Mouse (Mus musculus) heart, embryonic 15.5 days (tissue): ENCODE data around the gene Gm3409. TPM values are rescaled to one million over a fixed set of nuclear protein-coding genes. Genes with fewer than 3 reads are reported as not detected.
"Not testable (repeated sequence)": the region's sequence is repeated elsewhere in the genome, so short reads cannot be mapped to it uniquely, and the experiment has no call there.

Experiments used
- ATAC-seq: fragments of 200-750 bp; cut with Nextera tagmentation; replicated peaks from 2 replicates; pipeline ENCODE4 v1.8.0; 2017; ENCODE audit warnings: low read depth, moderate TSS enrichment; ENCODE audit not compliant: insufficient number of reproducible peaks, insufficient read depth, low FRiP score
- H3K27ac ChIP-seq: fragments of 300-500 bp; sonication (generic); 2 replicates; pipeline ENCODE4 v1.5.1; 2015; ENCODE audit warnings: mild to moderate bottlenecking, inconsistent platforms
- H3K27me3 ChIP-seq: fragments of 300-500 bp; sonication (generic); 2 replicates; pipeline ENCODE4 v1.6.1; 2015; ENCODE audit warnings: inconsistent platforms
- H3K36me3 ChIP-seq: fragments of 300-500 bp; sonication (generic); 2 replicates; pipeline ENCODE4 v1.6.1; 2015; ENCODE audit warnings: mild to moderate bottlenecking, inconsistent platforms
- H3K4me1 ChIP-seq: fragments of 300-500 bp; sonication (generic); replicated peaks from 2 replicates; pipeline ENCODE4 v1.6.1; 2015; ENCODE audit warnings: inconsistent platforms
- H3K4me2 ChIP-seq: fragments of 300-500 bp; sonication (generic); 2 replicates; pipeline ENCODE4 v1.6.1; 2015; ENCODE audit warnings: inconsistent platforms, mild to moderate bottlenecking, moderate library complexity
- H3K4me3 ChIP-seq: fragments of 300-500 bp; sonication (generic); 2 replicates; pipeline ENCODE4 v1.5.1; 2015; ENCODE audit warnings: mild to moderate bottlenecking, inconsistent platforms
- H3K9ac ChIP-seq: fragments of 300-500 bp; sonication (generic); 2 replicates; pipeline ENCODE4 v1.6.1; 2015; ENCODE audit warnings: mild to moderate bottlenecking, inconsistent platforms
- H3K9me3 ChIP-seq: fragments of 300-500 bp; sonication (generic); replicated peaks from 2 replicates; pipeline ENCODE4 v1.6.1; 2016; ENCODE audit warnings: inconsistent platforms
- WGBS: fragments of 180-500 bp; shearing (Covaris S2); methylation state at CpG from one replicate; pipeline ENCODE4 v1.1.7; 2015; ENCODE audit warnings: mixed read lengths; 5-methylcytosine and 5-hydroxymethylcytosine counted together
- polyA plus RNA-seq: library from polyadenylated mRNA; unstranded; fragments of >200 nt; fragmentation: Nextera tagmentation; extraction: Ambion mirVana; gene quantifications from 2 replicates; pipeline ENCODE4 v1.2.1, GENCODE M21; 2015

Gm3409 gene
- polyA plus RNA-seq: not detected in 2 replicates

- H3K9me3 ChIP-seq, H3K4me2 ChIP-seq, H3K27ac ChIP-seq, H3K27me3 ChIP-seq, H3K4me3 ChIP-seq, H3K4me1 ChIP-seq, ATAC-seq, H3K36me3 ChIP-seq, H3K9ac ChIP-seq: not testable (repeated sequence)
- WGBS: 90% methylated on average over 3 of the region's 3 CpGs
These were observed at the start of gene Gm3409 for GRCm38 (mm10) chr5:146537347-146537746. TSS of gene Gm3409 (plus strand) at chr5:146537647.

GRCm38 (mm10) chr5:146488959-146489358 is 48.5 kb upstream of the Gm3409 start:
- not testable (repeated sequence) for H3K27me3 ChIP-seq, H3K27ac ChIP-seq, H3K9me3 ChIP-seq, H3K9ac ChIP-seq, H3K4me1 ChIP-seq, ATAC-seq, H3K4me3 ChIP-seq, H3K4me2 ChIP-seq, H3K36me3 ChIP-seq
- WGBS: 10% methylated on average over 3 of the region's 4 CpGs

GRCm38 (mm10) chr5:146491063-146491462 is 46.4 kb upstream of the Gm3409 start, which contains the start of gene Gm6370:
TSS of gene Gm6370 (plus strand) at chr5:146491363.
- H3K4me1 ChIP-seq, H3K36me3 ChIP-seq, H3K9me3 ChIP-seq, ATAC-seq, H3K27ac ChIP-seq, H3K9ac ChIP-seq, H3K27me3 ChIP-seq, H3K4me3 ChIP-seq, H3K4me2 ChIP-seq: not testable (repeated sequence)
- WGBS: no CpG with 5 or more reads among the region's 5 CpGs

GRCm38 (mm10) chr5:146502099-146502498 is 35.3 kb upstream of the Gm3409 start, which contains the start of gene 4930449I24Rik:
TSS of gene 4930449I24Rik (plus strand) at chr5:146502399.
- ATAC-seq, H3K27ac ChIP-seq, H3K36me3 ChIP-seq, H3K4me2 ChIP-seq, H3K9me3 ChIP-seq, H3K27me3 ChIP-seq, H3K9ac ChIP-seq, H3K4me3 ChIP-seq, H3K4me1 ChIP-seq: not testable (repeated sequence)
- WGBS: no CpG with 5 or more reads among the region's 5 CpGs

- not testable (repeated sequence) for H3K4me2 ChIP-seq, H3K9ac ChIP-seq, H3K9me3 ChIP-seq, H3K4me1 ChIP-seq, ATAC-seq, H3K36me3 ChIP-seq, H3K4me3 ChIP-seq, H3K27ac ChIP-seq, H3K27me3 ChIP-seq
- WGBS: 84% methylated on average over 2 of the region's 5 CpGs
These were observed 23.6 kb upstream of the Gm3409 start, which contains the start of gene Gm3402 for GRCm38 (mm10) chr5:146513823-146514222. TSS of gene Gm3402 (plus strand) at chr5:146514123.

GRCm38 (mm10) chr5:146525501-146525900 is 11.9 kb upstream of the Gm3409 start, which contains the start of gene Gm3404:
TSS of gene Gm3404 (plus strand) at chr5:146525801.
- H3K27ac ChIP-seq, H3K9ac ChIP-seq, ATAC-seq, H3K4me1 ChIP-seq, H3K36me3 ChIP-seq, H3K27me3 ChIP-seq, H3K4me3 ChIP-seq, H3K4me2 ChIP-seq, H3K9me3 ChIP-seq: not testable (repeated sequence)
- WGBS: 92% methylated on average over 3 of the region's 3 CpGs

- H3K36me3 ChIP-seq, H3K4me1 ChIP-seq, H3K4me2 ChIP-seq, H3K27ac ChIP-seq, H3K9me3 ChIP-seq, H3K4me3 ChIP-seq, ATAC-seq, H3K9ac ChIP-seq, H3K27me3 ChIP-seq: not testable (repeated sequence)
- WGBS: no CpG with 5 or more reads among the region's 3 CpGs
These were observed 18.4 kb downstream of the Gm3409 start, which contains the start of gene Gm3415 for GRCm38 (mm10) chr5:146555836-146556235. TSS of gene Gm3415 (plus strand) at chr5:146556136.

- no peak overlapping the region for H3K27ac ChIP-seq
- 65% methylated on average over 1 of the region's 1 CpGs for WGBS
- no peak overlapping the region for H3K9ac ChIP-seq
- H3K4me3 ChIP-seq: no peak overlapping the region
- H3K9me3 ChIP-seq: peaks cover 3% of the 10 kb centered on the region
- H3K27me3 ChIP-seq: no peaks in the 10 kb centered on the region
- no peaks in the 10 kb centered on the region for H3K36me3 ChIP-seq
- H3K4me1 ChIP-seq: no peaks in the 10 kb centered on the region
- no peak overlapping the region for H3K4me2 ChIP-seq
- no peak for ATAC-seq
These were observed 26.8 kb downstream of the Gm3409 start for GRCm38 (mm10) chr5:146564259-146564658.

GRCm38 (mm10) chr5:146567054-146567453 is 29.6 kb downstream of the Gm3409 start:
- no peak overlapping the region for H3K4me2 ChIP-seq
- H3K4me3 ChIP-seq: no peak overlapping the region

GRCm38 (mm10) chr5:146570179-146570578 is 32.7 kb downstream of the Gm3409 start:
- H3K4me2 ChIP-seq, ATAC-seq: not testable (repeated sequence)
- WGBS: 77% methylated on average over 6 of the region's 6 CpGs

More at GRCm38 (mm10) chr5:146567054-146567453, 29.6 kb downstream of the Gm3409 start:
- no peak for ATAC-seq
- peaks cover 3% of the 10 kb centered on the region for H3K9me3 ChIP-seq
- WGBS: 53% methylated on average over 4 of the region's 4 CpGs
- no peak overlapping the region for H3K27ac ChIP-seq
- H3K9ac ChIP-seq: no peak overlapping the region
- no peaks in the 10 kb centered on the region for H3K27me3 ChIP-seq
- no peaks in the 10 kb centered on the region for H3K4me1 ChIP-seq
- H3K36me3 ChIP-seq: no peaks in the 10 kb centered on the region

GRCm38 (mm10) chr5:146571830-146572734 is 34.6 kb downstream of the Gm3409 start:
- WGBS: 56% methylated on average over 6 of the region's 6 CpGs
- not testable (repeated sequence) for H3K4me2 ChIP-seq, H3K9ac ChIP-seq, H3K4me3 ChIP-seq, H3K36me3 ChIP-seq, H3K4me1 ChIP-seq, H3K9me3 ChIP-seq, H3K27me3 ChIP-seq, H3K27ac ChIP-seq
- peak; percentile 47; the same call in 1 of the 2 replicates for ATAC-seq

More at GRCm38 (mm10) chr5:146570179-146570578, 32.7 kb downstream of the Gm3409 start:
- not testable (repeated sequence) for H3K4me3 ChIP-seq, H3K4me1 ChIP-seq, H3K27ac ChIP-seq, H3K27me3 ChIP-seq, H3K9ac ChIP-seq, H3K36me3 ChIP-seq, H3K9me3 ChIP-seq

GRCm38 (mm10) chr5:146572735-146573042 is 35.2 kb downstream of the Gm3409 start:
- not testable (repeated sequence) for H3K27ac ChIP-seq, H3K4me2 ChIP-seq, H3K9me3 ChIP-seq, H3K4me1 ChIP-seq, H3K36me3 ChIP-seq, H3K27me3 ChIP-seq, H3K9ac ChIP-seq, ATAC-seq, H3K4me3 ChIP-seq
- WGBS: 92% methylated on average over 4 of the region's 4 CpGs
